Mouse (Mus musculus): ENCODE data around the gene Tpm4.

Gene Tpm4

DNA sequence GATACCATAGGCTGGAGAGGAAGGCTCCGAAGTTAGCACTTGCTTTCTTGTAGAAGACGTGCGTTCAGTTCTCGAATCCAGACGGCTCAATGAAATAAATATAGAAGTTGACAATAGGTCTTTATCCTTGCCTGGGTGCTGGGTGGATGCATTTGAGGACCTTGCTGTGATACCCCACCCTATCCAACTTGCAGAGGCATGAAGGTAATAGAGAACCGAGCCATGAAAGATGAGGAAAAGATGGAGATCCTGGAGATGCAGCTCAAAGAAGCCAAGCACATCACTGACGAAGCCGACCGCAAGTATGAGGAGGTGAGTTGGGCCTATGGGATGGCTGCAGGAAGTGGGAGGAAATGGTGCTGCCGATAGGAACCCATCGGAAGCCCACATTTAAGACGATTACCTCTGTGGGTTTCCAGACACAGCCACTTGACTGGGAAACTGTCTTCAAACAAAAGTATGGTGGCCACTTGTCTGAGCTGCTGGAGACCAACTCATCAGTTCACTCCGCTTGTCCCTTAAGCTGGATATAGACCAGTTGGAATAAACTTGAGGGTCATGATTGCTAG lies 8.6 kb downstream of the Tpm4 start:
- DNase-seq (ENCODE audit: low read depth, low spot score): no peak

DNA sequence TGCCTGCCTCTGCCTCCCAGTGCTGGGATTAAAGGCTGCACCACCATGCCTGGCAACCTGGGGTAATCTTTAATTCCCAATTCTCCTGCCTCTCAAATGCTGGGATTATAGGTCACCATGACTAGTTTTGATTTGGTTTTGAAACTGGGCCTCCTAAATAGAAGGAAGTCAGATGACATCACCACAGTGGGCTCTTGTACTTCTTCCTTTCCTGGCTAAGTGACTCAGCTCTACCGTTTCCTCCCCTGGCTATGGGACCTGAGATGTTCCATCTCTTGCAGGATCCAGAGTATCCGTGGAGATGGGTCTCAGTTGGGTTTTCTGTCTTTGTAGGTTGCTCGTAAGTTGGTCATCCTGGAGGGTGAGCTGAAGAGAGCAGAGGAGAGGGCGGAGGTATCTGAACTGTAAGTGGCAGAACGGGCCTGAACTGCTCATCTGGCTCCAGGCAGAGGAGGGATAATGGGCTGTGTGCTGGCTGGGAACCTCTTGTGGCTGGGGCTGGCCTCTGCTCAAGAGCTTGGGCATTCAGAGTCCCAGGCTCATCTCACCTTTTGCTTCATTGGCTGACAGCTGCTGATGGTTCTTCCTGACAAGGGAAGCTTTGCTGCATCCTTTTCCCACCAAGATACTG lies 9.7 kb downstream of the Tpm4 start:
- no peak for DNase-seq (ENCODE audit: low read depth, low spot score)

DNA sequence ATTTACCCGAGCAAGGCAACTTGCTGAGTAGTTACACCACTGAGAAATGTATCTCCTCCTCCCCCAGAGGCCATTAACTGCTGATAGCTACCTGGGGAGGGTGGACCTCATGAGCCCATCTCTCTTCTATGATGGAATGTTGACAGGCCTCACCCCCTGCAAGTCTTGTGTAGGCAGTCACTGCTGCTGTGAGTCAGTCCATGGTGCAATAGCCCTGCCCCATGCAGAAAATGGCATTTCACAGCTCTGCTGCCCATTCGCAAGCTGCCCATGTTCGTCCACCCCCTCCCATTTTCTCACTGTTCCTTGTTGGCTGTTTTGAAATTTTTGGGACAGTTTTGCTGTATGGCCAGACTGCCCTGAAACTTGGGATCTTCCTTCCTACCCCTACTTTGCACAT lies 10.7 kb downstream of the Tpm4 start:
- no peak for DNase-seq (ENCODE audit: low read depth, low spot score)

DNA sequence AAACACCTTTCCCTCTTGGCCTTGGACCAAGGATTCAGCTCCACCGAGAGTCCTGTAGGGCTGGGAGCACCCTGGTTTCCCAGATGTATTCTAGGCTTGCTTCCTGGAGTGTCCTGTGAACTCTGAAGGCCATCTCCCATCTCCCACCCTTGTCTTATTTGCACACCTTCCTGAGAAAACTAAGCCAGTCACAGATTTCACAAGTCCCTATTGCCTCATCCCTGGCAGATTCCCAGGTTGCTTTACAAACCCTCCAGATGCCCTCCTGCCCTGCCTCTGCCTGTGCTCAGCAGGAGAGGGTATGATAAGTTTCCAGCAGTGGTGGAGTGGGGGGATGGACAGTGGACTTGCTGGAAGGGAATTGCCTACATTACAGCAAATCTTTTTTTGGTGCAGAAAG lies 11.3 kb downstream of the Tpm4 start:
- DNase-seq (ENCODE audit: low read depth, low spot score): no peak

- DNase-seq (ENCODE audit: low read depth, low spot score): no peak
Measured at GRCm38 (mm10) chr8:72146556-72146955, 11.8 kb downstream of the Tpm4 start.

GRCm38 (mm10) chr8:72147266-72147665 lies 12.5 kb downstream of the Tpm4 start:
- DNase-seq (ENCODE audit: low read depth, low spot score): no peak

GRCm38 (mm10) chr8:72149056-72149455 lies 14.3 kb downstream of the Tpm4 start:
- DNase-seq (ENCODE audit: low read depth, low spot score): peak; percentile 40

DNA sequence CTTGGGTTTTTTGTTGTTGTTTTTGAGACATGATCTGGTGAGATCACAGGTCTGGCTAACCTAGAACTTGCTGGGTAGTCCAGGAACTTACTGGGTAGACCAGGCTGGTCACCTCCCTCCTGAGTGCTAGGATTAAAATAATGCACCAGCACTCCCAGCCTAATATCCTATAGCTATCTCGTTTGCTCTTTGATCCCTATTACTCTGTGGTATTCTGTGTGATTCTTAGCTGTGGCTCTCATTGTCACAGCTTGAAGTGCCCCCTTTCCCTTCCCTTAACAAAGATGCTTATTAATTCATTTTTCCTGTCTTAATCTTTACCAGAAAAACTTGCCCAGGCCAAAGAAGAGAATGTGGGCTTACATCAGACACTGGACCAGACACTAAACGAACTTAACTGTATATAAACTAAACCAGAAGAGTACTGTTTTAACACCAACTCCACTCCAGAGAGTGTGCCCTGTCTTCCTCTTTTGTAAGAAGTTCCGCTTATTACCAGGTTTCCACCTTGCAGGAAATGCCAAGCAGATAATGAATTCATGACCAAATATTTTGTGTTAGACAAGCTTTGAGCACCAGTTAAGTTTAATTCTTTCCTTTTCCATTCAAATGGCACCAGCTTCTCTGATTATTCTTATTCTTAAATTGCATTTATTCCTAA lies 16.8 kb downstream of the Tpm4 start:
- no peak for DNase-seq (ENCODE audit: low read depth, low spot score)

DNA sequence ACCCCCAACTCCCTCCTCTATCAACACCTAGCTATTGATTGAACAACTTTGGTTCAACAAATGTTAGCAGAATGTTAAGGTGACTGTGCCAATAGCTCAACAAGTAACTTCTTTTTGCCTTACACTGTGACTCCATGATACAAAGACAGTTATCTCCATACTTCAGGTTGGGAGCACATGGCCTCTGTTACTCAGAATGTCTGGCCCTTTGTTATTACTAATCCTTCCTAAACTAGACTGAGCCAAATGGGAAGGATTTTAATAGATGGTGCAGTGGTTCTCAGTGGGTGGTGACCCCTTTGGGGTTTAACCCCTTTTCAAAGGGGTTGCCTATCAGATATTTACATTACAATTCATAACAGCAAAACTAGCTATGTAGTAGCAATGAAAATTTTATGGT lies 18.6 kb downstream of the Tpm4 start:
- no peak for DNase-seq (ENCODE audit: low read depth, low spot score)

- DNase-seq (ENCODE audit: low read depth, low spot score): no peak
Measured at GRCm38 (mm10) chr8:72158096-72158495, 23.3 kb downstream of the Tpm4 start.

GRCm38 (mm10) chr8:72158726-72159125 lies 24.0 kb downstream of the Tpm4 start:
- DNase-seq (ENCODE audit: low read depth, low spot score): no peak

- no peak for DNase-seq (ENCODE audit: low read depth, low spot score)
Measured at GRCm38 (mm10) chr8:72160007-72160406, 25.2 kb downstream of the Tpm4 start.

- DNase-seq (ENCODE audit: low read depth, low spot score): peak; percentile 100
Measured at GRCm38 (mm10) chr8:72160707-72161697, 26.2 kb downstream of the Tpm4 start, which contains the start of gene Rab8a. Gene Rab8a (plus strand): TSS chr8:72161200.

- DNase-seq (ENCODE audit: low read depth, low spot score): no peak
Measured at GRCm38 (mm10) chr8:72162821-72163220, 28.0 kb downstream of the Tpm4 start.

DNA sequence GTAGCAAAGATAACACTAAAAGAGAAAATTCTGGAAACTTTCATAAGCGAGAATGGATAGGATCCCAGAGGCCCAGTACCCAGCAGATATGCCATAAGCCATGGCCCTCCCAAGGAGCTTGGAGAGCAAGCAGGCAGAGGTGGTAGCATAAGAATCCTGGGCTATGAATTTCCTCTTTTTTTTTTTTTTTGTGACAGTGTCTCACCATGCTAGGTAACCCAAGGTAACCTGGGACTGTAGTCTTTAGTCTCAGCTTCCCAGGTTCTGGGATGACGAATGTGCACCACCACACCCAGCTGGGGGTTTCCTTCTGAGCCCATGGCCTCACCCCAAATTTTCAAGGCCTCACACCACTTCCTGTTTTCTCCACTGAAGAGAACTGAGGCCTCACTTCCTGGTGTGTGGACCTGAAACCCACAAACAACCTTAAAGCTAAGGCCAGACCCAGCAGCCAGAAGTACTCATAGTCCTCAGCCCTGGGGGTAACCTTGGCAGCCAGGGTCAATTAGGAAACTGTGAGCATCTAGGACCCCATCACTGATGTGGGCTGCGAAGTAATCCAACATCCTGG lies 34.4 kb downstream of the Tpm4 start:
- DNase-seq (ENCODE audit: low read depth, low spot score): no peak

- DNase-seq (ENCODE audit: low read depth, low spot score): no peak
Measured at GRCm38 (mm10) chr8:72169681-72170249, 35.0 kb downstream of the Tpm4 start.

- peak; percentile 72 for DNase-seq (ENCODE audit: low read depth, low spot score)
Measured at GRCm38 (mm10) chr8:72177346-72177925, 42.7 kb downstream of the Tpm4 start.

DNA sequence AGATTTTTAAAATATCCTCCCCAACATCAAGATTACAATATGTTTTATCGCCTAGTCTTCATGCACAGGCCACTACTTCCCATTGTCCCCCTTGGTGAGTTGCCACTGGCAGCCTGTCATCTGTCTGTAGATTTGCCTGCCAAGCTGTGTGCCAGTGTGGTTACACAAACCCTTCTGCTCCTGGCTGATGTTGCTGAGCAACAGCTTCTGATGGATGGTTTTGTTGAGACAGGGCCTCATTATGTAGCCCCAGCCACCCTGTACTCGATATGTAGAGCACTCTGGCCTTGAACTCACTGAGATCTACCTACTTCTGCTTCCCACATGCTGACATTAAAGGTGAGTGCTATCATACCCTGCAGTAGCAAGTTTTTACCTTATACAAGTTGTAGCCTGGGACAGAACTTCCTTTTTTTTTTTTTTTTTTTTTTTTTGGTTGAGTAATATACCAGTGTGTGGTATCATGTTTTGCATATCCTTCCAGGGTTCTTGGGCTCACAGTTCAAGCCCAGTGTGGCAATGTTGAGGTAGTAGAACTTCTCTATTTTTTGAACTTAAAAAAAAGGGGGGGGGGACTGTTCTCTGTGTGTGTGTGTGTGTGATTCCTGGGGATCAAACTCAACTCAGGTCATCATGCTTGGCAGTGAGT lies 48.9 kb downstream of the Tpm4 start:
- no peak for DNase-seq (ENCODE audit: low read depth, low spot score)

DNA sequence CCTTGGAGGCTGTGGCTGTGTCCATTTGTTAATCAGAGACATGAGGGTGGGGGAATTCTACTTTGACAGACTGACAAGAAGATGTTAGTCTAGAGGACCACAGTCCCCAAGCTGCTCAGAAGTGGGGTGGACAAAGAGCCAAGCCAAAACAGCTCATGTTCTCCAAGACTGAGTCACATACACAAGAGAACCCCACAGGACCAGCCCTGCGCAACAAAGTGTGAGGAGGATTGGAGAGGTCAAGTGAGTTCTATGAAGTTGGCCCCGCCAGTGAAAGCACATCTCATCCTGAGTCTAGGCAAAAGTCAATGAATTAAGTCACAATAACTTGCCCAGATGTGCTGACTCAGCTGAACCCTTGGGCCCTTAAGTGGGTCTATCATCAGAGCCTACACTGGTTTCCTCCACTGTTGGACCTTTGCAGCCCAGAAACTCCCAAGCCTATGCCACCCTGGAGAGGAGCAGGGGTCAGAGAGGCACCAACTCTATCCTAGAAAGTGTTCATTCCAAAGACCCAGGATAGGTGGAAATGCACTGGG lies 53.1 kb downstream of the Tpm4 start:
- no peak for DNase-seq (ENCODE audit: low read depth, low spot score)
